Mouse (Mus musculus) heart, embryonic 14.5 days (tissue): ENCODE results near the gene Ms4a6b. TPM values are rescaled to one million over a fixed set of nuclear protein-coding genes. Genes with fewer than 3 reads are reported as not detected.
"Not testable (repeated sequence)": the region's sequence is repeated elsewhere in the genome, so short reads cannot be mapped to it uniquely, and the experiment has no call there.

ENCODE experiments used
- ATAC-seq: fragments of 200-750 bp; cut with Nextera tagmentation; 2 replicates; pipeline ENCODE4 v1.8.0; 2017; ENCODE audit warnings: low read depth, moderate TSS enrichment; ENCODE audit not compliant: insufficient number of reproducible peaks, insufficient read depth, low FRiP score
- H3K27ac ChIP-seq, 2 experiments: fragments of 200-500 bp in 1 of 2; fragments of 300-500 bp in 1 of 2; sonication (generic) in 1 of 2; replicated peaks in 1 of 2; 2 replicates each; pipeline ENCODE4 v1.5.1; 2012 to 2014; ENCODE audit warnings: low read depth in 2 of 2, low read length in 2 of 2, control low read depth in 1 of 2, mild to moderate bottlenecking in 1 of 2, mixed read lengths in 1 of 2; ENCODE audit not compliant: control insufficient read depth in 1 of 2, insufficient read depth in 1 of 2
- H3K27me3 ChIP-seq: fragments of 300-500 bp; sonication (generic); 2 replicates; pipeline ENCODE4 v1.6.1; 2014; ENCODE audit warnings: mild to moderate bottlenecking, low read length, control low read depth; ENCODE audit not compliant: control insufficient read depth, insufficient read depth
- H3K36me3 ChIP-seq: fragments of 300-500 bp; sonication (generic); 2 replicates; pipeline ENCODE4 v1.6.1; 2014; ENCODE audit warnings: mild to moderate bottlenecking, control low read depth, low read length, mixed read lengths; ENCODE audit not compliant: control insufficient read depth, insufficient read depth
- H3K4me1 ChIP-seq, 2 experiments: fragments of 200-500 bp in 1 of 2; fragments of 300-500 bp in 1 of 2; sonication (generic) in 1 of 2; 2 replicates each; pipeline ENCODE4 v1.6.1; 2012 to 2014; ENCODE audit warnings: low read length in 2 of 2, control low read depth in 1 of 2, mixed read lengths in 1 of 2; ENCODE audit not compliant: control insufficient read depth in 2 of 2, insufficient read depth in 2 of 2
- H3K4me2 ChIP-seq: fragments of 300-500 bp; sonication (generic); 2 replicates; pipeline ENCODE4 v1.6.1; 2014; ENCODE audit warnings: mild to moderate bottlenecking, low read length
- H3K4me3 ChIP-seq, 2 experiments: fragments of 200-500 bp in 1 of 2; fragments of 300-500 bp in 1 of 2; sonication (generic) in 1 of 2; 2 replicates each; pipeline ENCODE4 v1.5.1; 2012 to 2014; ENCODE audit warnings: low read length in 2 of 2, mild to moderate bottlenecking in 2 of 2, control low read depth in 1 of 2, low read depth in 1 of 2, moderate library complexity in 1 of 2; ENCODE audit not compliant: control insufficient read depth in 1 of 2, insufficient read depth in 1 of 2
- H3K9ac ChIP-seq: fragments of 300-500 bp; sonication (generic); 2 replicates; pipeline ENCODE4 v1.6.1; 2014; ENCODE audit warnings: mild to moderate bottlenecking, low read length
- H3K9me3 ChIP-seq: fragments of 300-500 bp; sonication (generic); 2 replicates; pipeline ENCODE4 v1.6.1; 2016; ENCODE audit warnings: low read length, control low read depth; ENCODE audit not compliant: control insufficient read depth
- WGBS: fragments of 180-500 bp; shearing (Covaris S2); extraction: QIAGEN DNeasy Blood & Tissue Kit; methylation state at CpG from one replicate; pipeline ENCODE4 v1.1.7; 2014; 5-methylcytosine and 5-hydroxymethylcytosine counted together
- polyA plus RNA-seq: library from polyadenylated mRNA; unstranded; fragments of >200 nt; fragmentation: Nextera tagmentation; extraction: Ambion mirVana; gene quantifications from 2 replicates; pipeline ENCODE4 v1.2.1, GENCODE M21; 2014

Gene Ms4a6b
- 3.1 and 3.5 TPM in 2 replicates for polyA plus RNA-seq

DNA sequence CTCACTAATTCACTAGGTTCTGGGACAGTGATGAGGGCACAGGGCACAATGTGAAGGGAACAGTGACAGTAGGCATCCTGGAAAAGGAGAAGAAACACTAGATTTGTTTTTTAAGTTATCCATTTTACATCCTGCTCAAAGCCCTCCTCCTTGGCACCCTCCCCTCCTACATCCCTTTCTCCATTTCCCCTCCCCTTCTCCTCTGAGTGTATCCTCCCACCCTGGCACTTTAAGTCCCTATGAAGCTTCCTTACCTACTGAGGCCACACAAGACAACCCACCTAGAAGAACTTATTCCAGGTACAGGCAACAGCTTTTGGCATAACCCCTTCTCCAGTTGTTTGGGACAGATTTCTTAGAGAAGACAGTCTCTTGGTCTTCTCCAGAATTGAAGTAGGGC, at the start of gene Ms4a6b:
Ms4a6b (plus strand) TSS at position 267 of the 400 bp plus-strand sequence.
- Histone ChIP-seq H3K9ac (no peak within 1 kb of the TSS), H3K36me3 (no peaks in the 10 kb centered on the region), H3K4me1 (no peaks in the 10 kb centered on the region), H3K4me3 (no peak within 1 kb of the TSS), H3K27ac (no peak within 1 kb of the TSS), H3K9me3 (no peaks in the 10 kb centered on the region), H3K4me2 (no peak within 1 kb of the TSS), H3K27me3 (no peaks in the 10 kb centered on the region)
- ATAC-seq, result no peak

- not testable (repeated sequence) for H3K27ac ChIP-seq, H3K27me3 ChIP-seq, H3K9ac ChIP-seq, H3K9me3 ChIP-seq, ATAC-seq, H3K4me2 ChIP-seq, H3K4me3 ChIP-seq, H3K4me1 ChIP-seq, H3K36me3 ChIP-seq
- 33% methylated on average over 1 of the region's 1 CpGs for WGBS
Observed at GRCm38 (mm10) chr19:11468361-11468760, 48.0 kb upstream of the Ms4a6b start.

- H3K4me2 ChIP-seq, H3K9ac ChIP-seq, H3K9me3 ChIP-seq, H3K27me3 ChIP-seq, H3K27ac ChIP-seq, ATAC-seq, H3K4me3 ChIP-seq, H3K36me3 ChIP-seq, H3K4me1 ChIP-seq: not testable (repeated sequence)
- WGBS, result 73% methylated on average over 4 of the region's 4 CpGs
Observed at GRCm38 (mm10) chr19:11469215-11469614, 47.1 kb upstream of the Ms4a6b start, which contains the start of gene Ms4a6c. Gene Ms4a6c, plus strand, starts transcription at chr19:11469366.

DNA sequence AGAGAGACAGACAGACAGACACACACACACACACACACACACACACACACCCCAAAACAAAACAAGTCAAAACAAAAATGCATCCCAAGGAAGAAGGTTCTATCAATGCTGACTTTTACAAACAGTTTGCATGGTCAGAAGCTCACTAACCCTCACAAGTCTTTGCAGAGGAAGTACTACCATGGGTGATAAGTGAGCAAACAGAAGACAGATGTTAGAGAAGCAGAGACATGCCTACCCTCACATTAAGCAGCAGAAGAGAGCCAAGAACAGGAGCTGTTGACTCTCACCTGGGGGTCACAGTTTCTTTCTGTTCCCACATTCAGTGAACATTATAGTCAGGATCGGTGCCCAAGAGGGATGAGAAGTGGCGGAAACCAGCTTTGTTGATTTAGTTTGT, 36.6 kb upstream of the Ms4a6b start:
- no peak overlapping the region for H3K4me3 ChIP-seq
- no peak overlapping the region for H3K9ac ChIP-seq
- H3K27me3 ChIP-seq, result no peaks in the 10 kb centered on the region
- H3K4me1 ChIP-seq, result no peaks in the 10 kb centered on the region
- 87% methylated on average over 2 of the region's 2 CpGs for WGBS
- no peak overlapping the region for H3K4me2 ChIP-seq
- no peaks in the 10 kb centered on the region for H3K9me3 ChIP-seq
- no peaks in the 10 kb centered on the region for H3K36me3 ChIP-seq
- ATAC-seq, result no peak
- no peak overlapping the region for H3K27ac ChIP-seq

GRCm38 (mm10) chr19:11482684-11483083, 33.6 kb upstream of the Ms4a6b start:
- no peak overlapping the region for H3K4me3 ChIP-seq
- H3K4me2 ChIP-seq, result no peak overlapping the region
- WGBS, result 80% methylated on average over 2 of the region's 2 CpGs
- no peaks in the 10 kb centered on the region for H3K36me3 ChIP-seq
- no peak for ATAC-seq
- H3K9me3 ChIP-seq, result no peaks in the 10 kb centered on the region
- no peaks in the 10 kb centered on the region for H3K27me3 ChIP-seq
- no peaks in the 10 kb centered on the region for H3K4me1 ChIP-seq
- no peak overlapping the region for H3K27ac ChIP-seq
- no peak overlapping the region for H3K9ac ChIP-seq

DNA sequence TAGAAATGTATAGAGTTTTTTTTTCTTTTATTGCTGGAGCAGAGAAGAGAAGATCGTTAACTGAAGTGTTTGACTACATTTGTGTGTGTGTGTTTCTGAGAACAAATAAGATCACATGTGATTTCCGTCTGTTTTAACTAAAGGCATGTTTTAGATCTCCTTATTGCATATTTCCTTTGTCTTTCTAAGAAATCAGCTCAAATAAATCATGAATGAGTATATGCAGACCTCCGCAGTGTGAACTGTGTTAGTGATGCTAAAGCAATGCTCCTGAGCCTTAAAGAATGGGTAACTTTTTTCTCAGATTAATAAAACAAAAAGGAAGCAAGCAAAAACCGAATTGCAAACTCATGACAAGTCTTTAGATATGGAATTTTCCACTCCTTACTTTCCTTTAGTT, 32.4 kb upstream of the Ms4a6b start:
- no peak overlapping the region for H3K4me2 ChIP-seq
- no peaks in the 10 kb centered on the region for H3K4me1 ChIP-seq
- H3K9ac ChIP-seq, result no peak overlapping the region
- 57% methylated on average over 4 of the region's 4 CpGs for WGBS
- H3K9me3 ChIP-seq, result no peaks in the 10 kb centered on the region
- no peaks in the 10 kb centered on the region for H3K36me3 ChIP-seq
- no peak for ATAC-seq
- H3K4me3 ChIP-seq, result no peak overlapping the region
- H3K27ac ChIP-seq, result no peak overlapping the region
- no peaks in the 10 kb centered on the region for H3K27me3 ChIP-seq

GRCm38 (mm10) chr19:11484388-11484787, 31.9 kb upstream of the Ms4a6b start:
- ATAC-seq, result no peak
- Histone ChIP-seq H3K9me3 (no peaks in the 10 kb centered on the region), H3K27ac (no peak overlapping the region), H3K27me3 (no peaks in the 10 kb centered on the region), H3K4me2 (no peak overlapping the region), H3K9ac (no peak overlapping the region), H3K4me1 (no peaks in the 10 kb centered on the region), H3K4me3 (no peak overlapping the region), H3K36me3 (no peaks in the 10 kb centered on the region)
- 74% methylated on average over 3 of the region's 3 CpGs for WGBS

- H3K4me3 ChIP-seq, result no peak overlapping the region
- H3K9ac ChIP-seq, result no peak overlapping the region
- H3K9me3 ChIP-seq, result no peaks in the 10 kb centered on the region
- WGBS, result 74% methylated on average over 3 of the region's 3 CpGs
- no peaks in the 10 kb centered on the region for H3K4me1 ChIP-seq
- no peaks in the 10 kb centered on the region for H3K27me3 ChIP-seq
- no peak overlapping the region for H3K27ac ChIP-seq
- H3K36me3 ChIP-seq, result no peaks in the 10 kb centered on the region
- ATAC-seq, result no peak
- no peak overlapping the region for H3K4me2 ChIP-seq
Observed at GRCm38 (mm10) chr19:11485266-11485665, 31.0 kb upstream of the Ms4a6b start.
